Mouse (Mus musculus): ENCODE results near the gene Gm20388. TPM values are rescaled to one million over a fixed set of nuclear protein-coding genes. Genes with fewer than 3 reads are reported as not detected.

Gene Gm20388
- polyA plus RNA-seq, 1 experiment from 2014 or later: not detected

- WGBS: 54% methylated on average over 14 of the region's 14 CpGs
- H3K9ac ChIP-seq (ENCODE audit: low read length): 0 out of 2 replicates have a peak overlapping the region, but pooled peaks have one; percentile 1
- H3K9me3 ChIP-seq (ENCODE audit: control insufficient read depth, low read length): no peaks in the 10 kb centered on the region
- H3K4me3 ChIP-seq (ENCODE audit: low read depth, low read length): no peak overlapping the region
- no peaks in the 10 kb centered on the region; the same call in 1 of the 2 replicates for H3K4me1 ChIP-seq (replicated peaks; ENCODE audit: control insufficient read depth, insufficient read depth)
- H3K36me3 ChIP-seq (ENCODE audit: control insufficient read depth, insufficient read depth, low read length): no peaks in the 10 kb centered on the region
- H3K27ac ChIP-seq (replicated peaks): peak overlapping the region; percentile 89
- ATAC-seq (ENCODE audit: low FRiP score, low TSS enrichment) (no peak), DNase-seq (ENCODE audit: low spot score) (no peak)
- TF ChIP-seq EP300 (optimal IDR thresholded peaks at IDR 0.05) (no peak), CTCF (IDR thresholded peaks at IDR 0.05; ENCODE audit: low read depth) (no peak)
- H3K4me2 ChIP-seq (replicated peaks; ENCODE audit: low read depth): no peak overlapping the region
- no peaks in the 10 kb centered on the region for H3K27me3 ChIP-seq (ENCODE audit: control insufficient read depth, insufficient read depth, low read length)
Observed at GRCm38 (mm10) chr8:120859881-120860280, 949.2 kb downstream of the Gm20388 start.

- H3K9ac ChIP-seq (ENCODE audit: low read length): 0 out of 2 replicates have a peak overlapping the region, but pooled peaks have one; percentile 1
- WGBS: 27% methylated on average over 24 of the region's 24 CpGs
- no peaks in the 10 kb centered on the region for H3K9me3 ChIP-seq (ENCODE audit: control insufficient read depth, low read length)
- TF ChIP-seq CTCF (IDR thresholded peaks at IDR 0.05; ENCODE audit: low read depth) (peak; percentile 51), EP300 (optimal IDR thresholded peaks at IDR 0.05) (peak; percentile 91)
- H3K36me3 ChIP-seq (ENCODE audit: control insufficient read depth, insufficient read depth, low read length): no peaks in the 10 kb centered on the region
- no peaks in the 10 kb centered on the region for H3K27me3 ChIP-seq (ENCODE audit: control insufficient read depth, insufficient read depth, low read length)
- H3K27ac ChIP-seq (replicated peaks): peak overlapping the region; percentile 89
- peak; percentile 57 for DNase-seq (ENCODE audit: low spot score)
- H3K4me1 ChIP-seq (replicated peaks; ENCODE audit: control insufficient read depth, insufficient read depth): no peaks in the 10 kb centered on the region; the same call in 1 of the 2 replicates
- ATAC-seq (ENCODE audit: low FRiP score, low TSS enrichment): peak; percentile 79
- no peak overlapping the region for H3K4me3 ChIP-seq (ENCODE audit: low read depth, low read length)
- H3K4me2 ChIP-seq (replicated peaks; ENCODE audit: low read depth): no peak overlapping the region; the same call in 1 of the 2 replicates
Observed at GRCm38 (mm10) chr8:120860423-120861126, 949.9 kb downstream of the Gm20388 start.

GRCm38 (mm10) chr8:120863683-120864082, 953.0 kb downstream of the Gm20388 start:
- Histone ChIP-seq H3K27me3 (ENCODE audit: control insufficient read depth, insufficient read depth, low read length) (no peaks in the 10 kb centered on the region), H3K9ac (ENCODE audit: low read length) (no peak overlapping the region), H3K4me2 (replicated peaks; ENCODE audit: low read depth) (no peak overlapping the region), H3K36me3 (ENCODE audit: control insufficient read depth, insufficient read depth, low read length) (no peaks in the 10 kb centered on the region), H3K27ac (replicated peaks) (no peak overlapping the region), H3K4me1 (replicated peaks; ENCODE audit: control insufficient read depth, insufficient read depth) (no peaks in the 10 kb centered on the region; the same call in 1 of the 2 replicates), H3K4me3 (ENCODE audit: low read depth, low read length) (no peak overlapping the region), H3K9me3 (ENCODE audit: control insufficient read depth, low read length) (no peaks in the 10 kb centered on the region)
- 83% methylated on average over 4 of the region's 4 CpGs for WGBS
- no peak for TF ChIP-seq CTCF (IDR thresholded peaks at IDR 0.05; ENCODE audit: low read depth)
- no peak for TF ChIP-seq EP300 (optimal IDR thresholded peaks at IDR 0.05)
- DNase-seq (ENCODE audit: low spot score) (no peak), ATAC-seq (ENCODE audit: low FRiP score, low TSS enrichment) (no peak)

GRCm38 (mm10) chr8:120867386-120867785, 956.7 kb downstream of the Gm20388 start:
- H3K9me3 ChIP-seq (ENCODE audit: control insufficient read depth, low read length): no peaks in the 10 kb centered on the region
- no peak for DNase-seq (ENCODE audit: low spot score)
- WGBS: 65% methylated on average over 6 of the region's 6 CpGs

GRCm38 (mm10) chr8:120872661-120873060, 962.0 kb downstream of the Gm20388 start:
- WGBS: 88% methylated on average over 6 of the region's 6 CpGs
- Histone ChIP-seq H3K27me3 (ENCODE audit: control insufficient read depth, insufficient read depth, low read length) (no peaks in the 10 kb centered on the region), H3K9me3 (ENCODE audit: control insufficient read depth, low read length) (no peaks in the 10 kb centered on the region), H3K36me3 (ENCODE audit: control insufficient read depth, insufficient read depth, low read length) (no peaks in the 10 kb centered on the region), H3K27ac (replicated peaks) (no peak overlapping the region), H3K9ac (ENCODE audit: low read length) (no peak overlapping the region), H3K4me2 (replicated peaks; ENCODE audit: low read depth) (no peak overlapping the region), H3K4me3 (ENCODE audit: low read depth, low read length) (no peak overlapping the region), H3K4me1 (replicated peaks; ENCODE audit: control insufficient read depth, insufficient read depth) (no peaks in the 10 kb centered on the region)
- no peak for TF ChIP-seq EP300 (optimal IDR thresholded peaks at IDR 0.05)
- no peak for TF ChIP-seq CTCF (IDR thresholded peaks at IDR 0.05; ENCODE audit: low read depth)
- ATAC-seq (ENCODE audit: low FRiP score, low TSS enrichment) (no peak), DNase-seq (ENCODE audit: low spot score) (no peak)

More at GRCm38 (mm10) chr8:120867386-120867785, 956.7 kb downstream of the Gm20388 start:
- peak; percentile 28; the same call in 1 of the 2 replicates for ATAC-seq (ENCODE audit: low FRiP score, low TSS enrichment)
- H3K27ac ChIP-seq (replicated peaks): no peak overlapping the region
- no peaks in the 10 kb centered on the region for H3K27me3 ChIP-seq (ENCODE audit: control insufficient read depth, insufficient read depth, low read length)
- H3K9ac ChIP-seq (ENCODE audit: low read length): no peak overlapping the region
- no peak for TF ChIP-seq EP300 (optimal IDR thresholded peaks at IDR 0.05)
- no peaks in the 10 kb centered on the region for H3K36me3 ChIP-seq (ENCODE audit: control insufficient read depth, insufficient read depth, low read length)
- no peaks in the 10 kb centered on the region for H3K4me1 ChIP-seq (replicated peaks; ENCODE audit: control insufficient read depth, insufficient read depth)
- H3K4me3 ChIP-seq (ENCODE audit: low read depth, low read length): no peak overlapping the region
- no peak overlapping the region for H3K4me2 ChIP-seq (replicated peaks; ENCODE audit: low read depth)
